Mouse (Mus musculus): Measurements from ENCODE around the gene Slc5a6.

DNA sequence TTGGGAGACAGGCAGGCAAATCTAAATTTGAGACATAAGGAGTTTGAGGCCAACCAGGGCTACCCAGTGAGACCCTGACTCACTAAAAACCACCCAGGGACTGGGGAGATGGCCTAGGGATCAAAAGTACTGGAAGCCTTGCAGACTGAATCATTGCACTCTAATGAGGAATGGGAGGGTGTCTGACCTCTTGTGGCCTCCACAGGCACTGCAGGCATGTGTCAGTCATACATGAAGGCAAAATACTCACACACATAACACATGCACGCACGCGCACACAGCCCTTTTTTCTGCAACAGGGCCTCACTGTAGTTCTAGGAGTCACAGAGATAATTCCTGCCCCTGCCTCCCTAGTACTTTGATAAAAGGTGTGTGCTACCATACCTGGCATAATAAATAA lies 32.7 kb upstream of the Slc5a6 start:
- TF ChIP-seq ZNF384 (IDR thresholded peaks at IDR 0.05; ENCODE audit: low read depth, low read length) (no peak), MAFK (IDR thresholded peaks at IDR 0.05; ENCODE audit: insufficient read depth, low read depth, low read length) (no peak)
